Mouse (Mus musculus): ENCODE measurements at regions not wholly inside any gene's neighbourhood (a gene's known extent, or its start where the extent isn't known, plus 50 kb on each side); places are given as distances from the start of the nearest gene placed in this dataset.
A peak's percentile ranks its signal among the peaks of the same experiment; 100 is the strongest.

GRCm38 (mm10) chr7:137751151-137751859 is 313.9 kb downstream of the Glrx3 start:
- DNase-seq = no peak

- DNase-seq = no peak
Observed at GRCm38 (mm10) chr7:137765961-137766360, 328.5 kb downstream of the Glrx3 start.

DNA sequence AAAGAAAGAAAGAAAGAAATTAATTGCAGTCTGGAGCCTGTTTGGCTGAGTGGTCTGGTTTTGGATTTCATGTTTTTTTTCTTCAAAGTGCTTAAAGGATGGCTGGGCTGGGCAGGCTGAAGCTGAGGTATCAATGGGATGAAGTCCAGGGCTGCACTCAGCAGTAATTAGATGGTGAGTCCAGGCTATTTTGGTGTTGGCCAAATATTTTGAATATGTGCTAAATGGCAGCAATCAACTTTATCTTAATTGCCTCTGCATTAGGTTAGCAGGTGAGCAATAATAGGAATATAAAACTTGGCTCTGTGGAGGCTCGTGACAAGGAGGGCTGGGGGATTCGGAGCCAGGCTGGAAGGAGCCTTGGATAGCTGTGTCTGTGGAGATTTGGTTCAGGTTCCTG is 329.3 kb downstream of the Glrx3 start:
- no peak for DNase-seq

- DNase-seq = no peak
Observed at GRCm38 (mm10) chr7:137773051-137773964, 335.9 kb downstream of the Glrx3 start.

DNA sequence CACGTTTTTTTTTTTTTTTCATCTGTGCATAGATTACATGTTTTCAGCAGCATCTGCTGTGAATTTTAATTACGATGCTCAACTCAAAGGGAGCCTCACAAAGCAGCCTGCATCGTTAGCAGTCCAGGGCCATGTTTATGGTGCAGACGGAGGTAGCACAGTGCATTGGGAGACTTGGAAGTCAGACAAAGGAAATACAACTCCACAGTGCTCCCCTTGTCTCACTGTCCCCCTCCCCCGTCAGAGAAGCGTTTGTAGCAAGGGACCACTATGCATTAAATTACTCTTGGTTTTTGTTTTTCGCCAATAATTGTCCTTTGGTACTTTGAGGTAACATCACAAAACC is 336.5 kb downstream of the Glrx3 start:
- DNase-seq = no peak

GRCm38 (mm10) chr7:137783954-137784353 is 346.5 kb downstream of the Glrx3 start:
- DNase-seq = peak; percentile 4

GRCm38 (mm10) chr7:137805361-137805760 is 367.9 kb downstream of the Glrx3 start:
- DNase-seq = no peak

- DNase-seq = no peak
Observed at GRCm38 (mm10) chr7:137812839-137813238, 375.4 kb downstream of the Glrx3 start.

DNA sequence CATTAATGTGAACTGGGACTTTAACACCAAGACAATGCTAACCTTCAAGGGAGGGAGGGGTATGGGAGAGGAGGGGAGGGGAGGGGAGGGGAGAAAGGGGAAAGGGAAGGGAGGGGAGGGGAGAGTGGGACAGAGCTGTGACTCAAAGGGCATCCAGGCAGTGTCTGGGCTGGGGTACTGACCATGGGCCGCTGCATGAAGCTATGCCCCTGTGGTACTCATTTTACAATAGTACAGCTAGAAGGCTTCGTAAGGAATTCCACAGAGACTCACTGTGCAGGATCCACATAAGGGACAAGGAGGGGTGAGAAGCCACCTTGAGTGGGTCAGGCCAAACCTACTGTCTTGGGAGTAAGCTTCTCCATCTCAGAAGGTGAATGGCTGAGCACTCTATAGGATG is 403.1 kb downstream of the Glrx3 start:
- no peak for DNase-seq

DNA sequence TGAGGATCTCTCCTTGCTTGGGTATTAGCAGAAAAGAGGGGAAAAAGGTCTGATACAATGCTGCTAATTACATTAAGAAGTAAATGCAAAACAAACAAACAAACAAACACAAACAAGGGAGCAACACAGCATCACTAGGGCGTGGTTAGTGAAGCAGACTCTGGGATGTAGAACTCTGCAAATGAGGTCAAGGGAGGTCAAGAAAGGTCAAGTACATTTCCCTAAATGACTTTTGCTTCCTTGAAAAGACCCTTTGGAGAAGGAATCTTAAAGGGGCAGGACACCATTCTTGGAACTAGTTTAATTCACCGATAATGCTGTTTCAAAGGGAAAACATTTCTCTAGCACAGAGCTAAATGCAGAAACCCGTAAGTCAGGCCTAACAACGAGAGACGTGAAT is 403.6 kb downstream of the Glrx3 start:
- no peak for DNase-seq

- no peak for DNase-seq
Observed at GRCm38 (mm10) chr7:137841456-137842100, 404.2 kb downstream of the Glrx3 start.

- no peak for DNase-seq
Observed at GRCm38 (mm10) chr7:137847856-137848255, 410.4 kb downstream of the Glrx3 start.

- no peak for DNase-seq
Observed at GRCm38 (mm10) chr7:137851061-137851460, 413.6 kb downstream of the Glrx3 start.

DNA sequence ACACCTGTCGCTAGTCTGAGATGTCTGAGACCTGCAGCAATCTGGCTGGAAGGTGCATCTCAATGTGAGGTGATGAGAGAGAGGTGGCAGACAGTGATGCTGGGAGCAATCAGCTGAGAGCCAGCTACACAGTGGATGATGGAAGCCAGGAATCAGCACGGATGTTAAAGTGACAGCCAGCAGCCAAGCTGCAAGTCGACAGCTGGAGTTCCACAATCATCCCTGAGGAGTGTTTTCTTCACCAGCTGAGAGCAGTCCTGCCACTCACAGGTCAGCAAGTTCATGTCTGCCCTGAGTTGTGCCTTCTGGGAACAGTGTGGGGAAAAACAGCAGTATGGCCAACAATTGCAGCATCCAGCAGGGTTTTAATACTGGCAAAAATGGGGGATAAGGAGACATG is 422.3 kb downstream of the Glrx3 start:
- DNase-seq = no peak

- no peak for DNase-seq
Observed at GRCm38 (mm10) chr7:137860520-137860919, 423.1 kb downstream of the Glrx3 start.

DNA sequence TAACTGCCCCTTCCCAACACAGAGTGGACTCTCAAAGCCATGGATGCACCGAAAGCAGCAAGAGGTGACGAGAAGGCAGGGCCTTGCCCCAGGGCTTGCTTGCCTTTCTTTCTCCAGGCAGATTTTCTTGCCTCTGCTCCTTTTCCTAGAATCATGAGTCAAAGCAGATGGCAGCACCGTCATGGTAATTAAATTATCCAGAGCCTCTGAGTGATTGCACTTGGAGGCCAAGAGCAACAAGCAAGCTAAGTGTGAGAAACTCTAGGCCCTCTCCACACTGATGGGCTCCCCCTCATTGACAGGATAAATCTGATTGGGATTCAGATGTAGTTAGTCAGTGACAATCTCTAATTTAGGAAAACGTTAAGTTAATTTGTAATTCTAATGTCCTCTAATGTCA is 427.5 kb downstream of the Glrx3 start:
- DNase-seq = no peak

- DNase-seq = no peak
Observed at GRCm38 (mm10) chr7:137865457-137865856, 428.0 kb downstream of the Glrx3 start.

DNA sequence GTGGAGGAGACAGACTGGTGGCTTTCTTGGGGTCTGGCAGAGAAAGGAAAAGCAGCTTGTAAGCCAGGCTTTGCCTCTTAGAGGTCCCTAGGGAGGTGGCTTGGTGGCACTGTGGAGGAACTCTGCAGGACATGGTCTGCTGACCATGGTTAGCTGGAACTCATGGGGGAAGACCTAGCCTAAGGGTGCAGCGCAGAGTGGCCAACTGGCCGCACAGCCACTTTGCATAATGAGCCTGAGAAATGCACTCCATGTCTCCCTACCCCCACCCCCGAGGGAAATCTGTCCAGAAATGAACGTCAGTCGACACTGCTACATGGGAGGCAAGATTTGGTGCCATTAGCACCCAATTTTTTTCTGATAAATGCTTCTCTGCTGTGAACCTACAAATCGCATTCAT is 429.5 kb downstream of the Glrx3 start:
- no peak for DNase-seq

- no peak for DNase-seq
Observed at GRCm38 (mm10) chr7:137868501-137868900, 431.1 kb downstream of the Glrx3 start.

DNA sequence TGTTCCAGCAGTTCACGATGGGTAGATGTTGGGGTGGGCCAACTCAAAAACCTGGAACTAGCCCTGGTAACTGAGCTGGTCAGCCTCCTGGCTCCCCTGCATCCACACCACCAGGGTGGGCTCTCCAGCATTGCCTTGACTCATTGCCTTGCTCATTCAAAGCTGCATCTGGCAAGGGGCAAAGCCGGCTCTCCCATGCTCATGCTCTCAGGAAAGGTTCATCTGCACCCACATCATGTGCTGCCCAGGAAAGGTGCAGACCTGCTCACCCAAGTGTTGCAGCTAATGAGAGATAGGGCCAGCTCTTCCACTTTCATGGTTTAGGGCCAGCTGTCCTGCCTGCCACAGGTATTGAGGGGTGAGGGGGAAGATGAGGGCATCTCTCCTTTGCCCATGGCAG is 437.9 kb downstream of the Glrx3 start:
- DNase-seq = no peak

DNA sequence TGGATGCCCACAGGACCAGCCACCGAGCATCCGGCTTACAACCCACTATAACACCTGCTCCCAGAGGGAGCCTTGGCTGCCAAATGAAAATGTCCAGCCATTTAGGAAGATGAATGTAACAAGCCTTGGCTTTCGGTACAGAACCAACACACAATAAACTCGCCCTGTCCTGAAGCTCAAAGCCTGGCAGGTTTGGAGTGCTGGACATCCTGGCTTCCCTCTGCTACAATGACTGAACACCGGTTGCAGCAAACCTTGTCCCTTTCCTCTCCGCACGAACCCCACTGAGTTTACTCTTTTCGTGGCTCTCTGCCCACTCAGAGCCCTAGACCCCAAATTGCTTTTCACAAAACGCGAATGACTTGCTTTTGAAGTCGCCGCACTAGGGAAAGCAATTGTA is 441.9 kb downstream of the Glrx3 start:
- no peak for DNase-seq

GRCm38 (mm10) chr7:137882876-137883275 is 445.5 kb downstream of the Glrx3 start:
- no peak for DNase-seq

DNA sequence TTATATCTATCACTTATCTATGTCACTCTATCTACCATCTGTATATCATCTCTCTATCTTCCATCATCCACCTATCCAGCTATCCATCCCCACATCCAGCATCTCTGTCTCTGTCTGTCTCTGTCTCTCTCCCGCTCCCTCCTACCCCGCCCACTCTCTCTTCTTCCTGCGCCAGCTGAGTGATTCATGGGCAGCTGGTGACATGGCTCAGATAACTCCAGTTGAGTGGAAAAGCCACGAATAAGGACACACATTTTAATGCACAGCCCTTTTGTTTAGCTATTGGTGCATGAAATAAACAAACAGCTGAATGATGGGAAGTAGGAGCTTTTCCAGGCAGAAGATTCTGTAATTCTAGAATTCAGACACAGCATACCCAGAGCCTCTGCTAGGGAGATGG is 446.3 kb downstream of the Glrx3 start:
- no peak for DNase-seq

- no peak for DNase-seq
Observed at GRCm38 (mm10) chr7:137885146-137885545, 447.7 kb downstream of the Glrx3 start.
